Mouse (Mus musculus) ES-Bruce4 (cell line): ENCODE results near the gene Tom1.

Experiments used
- CTCF ChIP-seq: IDR thresholded peaks from one replicate; pipeline ENCODE4 v1.8.1; 2011; ENCODE audit warnings: low read depth, low read length
- EP300 ChIP-seq: IDR thresholded peaks from 2 replicates; pipeline ENCODE4 v1.6.1; 2011; ENCODE audit warnings: low read depth, low read length; ENCODE audit not compliant: insufficient read depth
- POLR2A ChIP-seq: IDR thresholded peaks from one replicate; pipeline ENCODE4 v1.8.1; 2011; ENCODE audit warnings: low read length; ENCODE audit not compliant: insufficient read depth

- TF ChIP-seq CTCF (no peak), POLR2A (no peak), EP300 (no peak)
Measured at GRCm38 (mm10) chr8:74993081-74993474, 40.4 kb upstream of the Tom1 start, which contains the start of gene Hmgxb4.
